Mouse (Mus musculus): Measurements from ENCODE around the gene Crb2. TPM values are rescaled to one million over a fixed set of nuclear protein-coding genes. Genes with fewer than 3 reads are reported as not detected.

The Crb2 gene
- polyA plus RNA-seq (2016; fragmentation: Nextera tagmentation; extraction: Ambion mirVana): 1.5 and 1.6 TPM in 2 replicates

- peaks cover 50% of the 10 kb centered on the region for H3K27me3 ChIP-seq (replicated peaks)
- 6% methylated on average over 16 of the region's 18 CpGs for WGBS (ENCODE audit: insufficient replicate concordance)
- H3K9me3 ChIP-seq (replicated peaks): no peaks in the 10 kb centered on the region
- no peaks in the 10 kb centered on the region for H3K36me3 ChIP-seq
- no peak within 1 kb of the TSS for H3K9ac ChIP-seq
- H3K4me1 ChIP-seq: peaks cover 53% of the 10 kb centered on the region
- ATAC-seq: no peak
- peak within 1 kb of the TSS; percentile 37 for H3K4me3 ChIP-seq
- no peak within 1 kb of the TSS for H3K27ac ChIP-seq
- peak within 1 kb of the TSS; percentile 60 for H3K4me2 ChIP-seq
Measured at GRCm38 (mm10) chr2:37776016-37776415, at the start of gene Crb2. Gene Crb2 (plus strand): TSS chr2:37776249.

- no peaks in the 10 kb centered on the region for H3K36me3 ChIP-seq
- H3K27ac ChIP-seq: no peak overlapping the region
- no peak overlapping the region for H3K9ac ChIP-seq
Measured at GRCm38 (mm10) chr2:37731241-37731801, 44.7 kb upstream of the Crb2 start.

GRCm38 (mm10) chr2:37734979-37735806 lies 40.9 kb upstream of the Crb2 start:
- 9% methylated on average over 17 of the region's 17 CpGs for WGBS (ENCODE audit: insufficient replicate concordance)
- Histone ChIP-seq H3K27ac (no peak overlapping the region), H3K4me3 (no peak overlapping the region), H3K4me1 (peaks cover 12% of the 10 kb centered on the region), H3K9me3 (replicated peaks) (no peaks in the 10 kb centered on the region), H3K27me3 (replicated peaks) (0 out of 2 replicates have a peak, but pooled peaks cover 3% of the 10 kb centered on the region), H3K4me2 (peak overlapping the region; percentile 48), H3K36me3 (no peaks in the 10 kb centered on the region), H3K9ac (0 out of 2 replicates have a peak overlapping the region, but pooled peaks have one; percentile 22)
- 0 out of 2 replicates have a peak, but pooled peaks have one; percentile 40 for ATAC-seq

More at GRCm38 (mm10) chr2:37731241-37731801, 44.7 kb upstream of the Crb2 start:
- 54% methylated on average over 5 of the region's 5 CpGs for WGBS (ENCODE audit: insufficient replicate concordance)
- ATAC-seq: no peak
- Histone ChIP-seq H3K4me1 (peaks cover 12% of the 10 kb centered on the region), H3K4me3 (no peak overlapping the region), H3K27me3 (replicated peaks) (no peaks in the 10 kb centered on the region), H3K9me3 (replicated peaks) (no peaks in the 10 kb centered on the region), H3K4me2 (no peak overlapping the region)

- 16% methylated on average over 1 of the region's 1 CpGs for WGBS (ENCODE audit: insufficient replicate concordance)
- no peak for ATAC-seq
- H3K4me1 ChIP-seq: peaks cover 12% of the 10 kb centered on the region
- peak overlapping the region; percentile 48 for H3K4me2 ChIP-seq
- no peaks in the 10 kb centered on the region for H3K9me3 ChIP-seq (replicated peaks)
- H3K27me3 ChIP-seq (replicated peaks): 0 out of 2 replicates have a peak, but pooled peaks cover 3% of the 10 kb centered on the region
- no peak overlapping the region for H3K4me3 ChIP-seq
- no peak overlapping the region for H3K9ac ChIP-seq
- no peak overlapping the region for H3K27ac ChIP-seq
- no peaks in the 10 kb centered on the region for H3K36me3 ChIP-seq
Measured at GRCm38 (mm10) chr2:37735807-37736188, 40.3 kb upstream of the Crb2 start.

GRCm38 (mm10) chr2:37741806-37742554 lies 34.1 kb upstream of the Crb2 start:
- Histone ChIP-seq H3K9ac (no peak overlapping the region), H3K9me3 (replicated peaks) (no peaks in the 10 kb centered on the region), H3K4me1 (no peaks in the 10 kb centered on the region), H3K27ac (no peak overlapping the region), H3K4me2 (no peak overlapping the region), H3K36me3 (no peaks in the 10 kb centered on the region), H3K27me3 (replicated peaks) (peaks cover 10% of the 10 kb centered on the region), H3K4me3 (no peak overlapping the region)
- 60% methylated on average over 20 of the region's 20 CpGs for WGBS (ENCODE audit: insufficient replicate concordance)
- ATAC-seq: no peak

- 76% methylated on average over 10 of the region's 10 CpGs for WGBS (ENCODE audit: insufficient replicate concordance)
- no peak for ATAC-seq
- H3K9ac ChIP-seq: no peak overlapping the region
- no peaks in the 10 kb centered on the region for H3K9me3 ChIP-seq (replicated peaks)
- H3K4me2 ChIP-seq: no peak overlapping the region
- H3K4me1 ChIP-seq: no peaks in the 10 kb centered on the region
- no peaks in the 10 kb centered on the region for H3K36me3 ChIP-seq
- H3K27ac ChIP-seq: no peak overlapping the region
- H3K4me3 ChIP-seq: no peak overlapping the region
- peaks cover 14% of the 10 kb centered on the region for H3K27me3 ChIP-seq (replicated peaks)
Measured at GRCm38 (mm10) chr2:37744773-37745395, 31.2 kb upstream of the Crb2 start.

- Histone ChIP-seq H3K4me2 (no peak overlapping the region), H3K27ac (no peak overlapping the region), H3K27me3 (replicated peaks) (peaks cover 14% of the 10 kb centered on the region), H3K36me3 (no peaks in the 10 kb centered on the region), H3K9ac (no peak overlapping the region), H3K4me3 (no peak overlapping the region), H3K4me1 (no peaks in the 10 kb centered on the region), H3K9me3 (replicated peaks) (no peaks in the 10 kb centered on the region)
- no peak for ATAC-seq
- 72% methylated on average over 5 of the region's 5 CpGs for WGBS (ENCODE audit: insufficient replicate concordance)
Measured at GRCm38 (mm10) chr2:37746293-37747049, 29.6 kb upstream of the Crb2 start.

- no peak overlapping the region for H3K4me3 ChIP-seq
- H3K27me3 ChIP-seq (replicated peaks): peaks cover 8% of the 10 kb centered on the region; the same call in 1 of the 2 replicates
- no peak overlapping the region for H3K27ac ChIP-seq
- no peaks in the 10 kb centered on the region for H3K36me3 ChIP-seq
- H3K4me1 ChIP-seq: no peaks in the 10 kb centered on the region
- no peak for ATAC-seq
- no peak overlapping the region for H3K9ac ChIP-seq
- H3K4me2 ChIP-seq: no peak overlapping the region
- H3K9me3 ChIP-seq (replicated peaks): no peaks in the 10 kb centered on the region
- 39% methylated on average over 2 of the region's 2 CpGs for whole genome bisulfite sequencing (ENCODE audit: insufficient replicate concordance)
Measured at GRCm38 (mm10) chr2:37747909-37748308, 28.1 kb upstream of the Crb2 start.

GRCm38 (mm10) chr2:37748442-37749066 lies 27.5 kb upstream of the Crb2 start:
- no peak overlapping the region for H3K27ac ChIP-seq
- no peaks in the 10 kb centered on the region for H3K4me1 ChIP-seq
- no peak for ATAC-seq
- H3K27me3 ChIP-seq (replicated peaks): peaks cover 11% of the 10 kb centered on the region; the same call in 1 of the 2 replicates
- 66% methylated on average over 10 of the region's 10 CpGs for WGBS (ENCODE audit: insufficient replicate concordance)
- H3K4me2 ChIP-seq: no peak overlapping the region
- H3K4me3 ChIP-seq: no peak overlapping the region
- H3K9ac ChIP-seq: no peak overlapping the region
- H3K36me3 ChIP-seq: no peaks in the 10 kb centered on the region
- H3K9me3 ChIP-seq (replicated peaks): no peaks in the 10 kb centered on the region

GRCm38 (mm10) chr2:37749323-37749722 lies 26.7 kb upstream of the Crb2 start:
- WGBS (ENCODE audit: insufficient replicate concordance): 42% methylated on average over 6 of the region's 6 CpGs
- ATAC-seq: no peak
- no peak overlapping the region for H3K27ac ChIP-seq
- H3K4me1 ChIP-seq: no peaks in the 10 kb centered on the region
- H3K27me3 ChIP-seq (replicated peaks): peaks cover 13% of the 10 kb centered on the region; the same call in 1 of the 2 replicates
- no peaks in the 10 kb centered on the region for H3K36me3 ChIP-seq
- H3K9me3 ChIP-seq (replicated peaks): no peaks in the 10 kb centered on the region
- H3K4me2 ChIP-seq: no peak overlapping the region
- H3K9ac ChIP-seq: no peak overlapping the region
- H3K4me3 ChIP-seq: no peak overlapping the region

- H3K4me3 ChIP-seq: no peak overlapping the region
- H3K9me3 ChIP-seq (replicated peaks): no peaks in the 10 kb centered on the region
- H3K4me2 ChIP-seq: no peak overlapping the region
- H3K27ac ChIP-seq: no peak overlapping the region
- WGBS (ENCODE audit: insufficient replicate concordance): 88% methylated on average over 1 of the region's 1 CpGs
- ATAC-seq: no peak
- no peak overlapping the region for H3K9ac ChIP-seq
- H3K36me3 ChIP-seq: no peaks in the 10 kb centered on the region
- peaks cover 13% of the 10 kb centered on the region; the same call in 1 of the 2 replicates for H3K27me3 ChIP-seq (replicated peaks)
- H3K4me1 ChIP-seq: no peaks in the 10 kb centered on the region
Measured at GRCm38 (mm10) chr2:37751114-37751513, 24.9 kb upstream of the Crb2 start.

Measured in liver, embryonic 12.5 days (tissue).